Mouse (Mus musculus) heart, embryonic 16.5 days (tissue): ENCODE results near the gene Arap2. TPM values are rescaled to one million over a fixed set of nuclear protein-coding genes. Genes with fewer than 3 reads are reported as not detected.

Source experiments
- ATAC-seq: fragments of 200-750 bp; cut with Nextera tagmentation; replicated peaks from 2 replicates; pipeline ENCODE4 v1.8.0; 2017; ENCODE audit warnings: moderate number of reproducible peaks; ENCODE audit not compliant: insufficient read depth, low FRiP score; ENCODE audit errors: extremely low read depth
- H3K27ac ChIP-seq: fragments of 300-500 bp; sonication (generic); 2 replicates; pipeline ENCODE4 v1.5.1; 2014; ENCODE audit warnings: mild to moderate bottlenecking, low read length, control low read depth, moderate library complexity
- H3K27me3 ChIP-seq: fragments of 300-500 bp; sonication (generic); 2 replicates; pipeline ENCODE4 v1.6.1; 2014; ENCODE audit warnings: low read length, mixed read lengths; ENCODE audit not compliant: control insufficient read depth, insufficient read depth
- H3K36me3 ChIP-seq: fragments of 300-500 bp; sonication (generic); 2 replicates; pipeline ENCODE4 v1.6.1; 2014; ENCODE audit not compliant: control insufficient read depth, insufficient read depth
- H3K4me1 ChIP-seq: fragments of 300-500 bp; sonication (generic); 2 replicates; pipeline ENCODE4 v1.6.1; 2014; ENCODE audit warnings: low read length, mixed read lengths; ENCODE audit not compliant: control insufficient read depth, insufficient read depth
- H3K4me2 ChIP-seq: fragments of 300-500 bp; sonication (generic); 2 replicates; pipeline ENCODE4 v1.6.1; 2014; ENCODE audit warnings: low read depth, mild to moderate bottlenecking, control low read depth, low read length
- H3K4me3 ChIP-seq: fragments of 300-500 bp; sonication (generic); 2 replicates; pipeline ENCODE4 v1.5.1; 2014; ENCODE audit warnings: mild to moderate bottlenecking, control low read depth, low read length
- H3K9ac ChIP-seq: fragments of 300-500 bp; sonication (generic); 2 replicates; pipeline ENCODE4 v1.6.1; 2014; ENCODE audit warnings: low read length, control low read depth
- H3K9me3 ChIP-seq: fragments of 300-500 bp; sonication (generic); replicated peaks from 2 replicates; pipeline ENCODE4 v1.6.1; 2016; ENCODE audit warnings: low read length; ENCODE audit not compliant: control insufficient read depth
- WGBS: fragments of 180-500 bp; shearing (Covaris S2); extraction: QIAGEN DNeasy Blood & Tissue Kit; methylation state at CpG from one replicate; pipeline ENCODE4 v1.1.7; 2014; 5-methylcytosine and 5-hydroxymethylcytosine counted together
- polyA plus RNA-seq: library from polyadenylated mRNA; unstranded; fragments of >200 nt; fragmentation: Nextera tagmentation; extraction: Ambion mirVana; gene quantifications from 2 replicates; pipeline ENCODE4 v1.2.1, GENCODE M21; 2015

The Arap2 gene
- polyA plus RNA-seq, 1 experiment from 2014 or later, result 3.6 TPM

- H3K27ac ChIP-seq, result no peak overlapping the region
- ATAC-seq, result no peak
- no peaks in the 10 kb centered on the region for H3K27me3 ChIP-seq
- no peak overlapping the region for H3K4me2 ChIP-seq
- no peaks in the 10 kb centered on the region for H3K4me1 ChIP-seq
- H3K9me3 ChIP-seq, result no peaks in the 10 kb centered on the region
- no peak overlapping the region for H3K4me3 ChIP-seq
- no peak overlapping the region for H3K9ac ChIP-seq
- no peaks in the 10 kb centered on the region for H3K36me3 ChIP-seq
Observed at GRCm38 (mm10) chr5:62665329-62665728, 100.6 kb downstream of the Arap2 start.

DNA sequence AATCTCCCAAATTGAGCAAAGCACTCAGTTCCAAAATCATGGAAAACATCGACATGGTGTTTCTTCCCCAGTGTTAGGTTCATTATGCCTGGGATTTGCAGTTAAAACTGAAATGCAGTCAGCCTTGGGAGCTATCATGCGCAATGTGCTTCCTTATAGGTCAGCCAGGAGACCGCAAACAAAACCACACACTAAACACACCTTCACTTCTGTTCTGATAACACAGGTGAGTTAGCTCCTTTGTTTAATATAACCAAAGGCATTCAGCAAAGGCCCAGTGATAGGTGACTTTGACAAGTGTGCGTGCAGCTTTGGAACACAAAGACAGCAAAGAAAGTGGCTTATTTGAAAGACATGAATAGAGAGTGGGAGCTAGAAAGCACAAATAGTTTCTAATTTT is 101.1 kb downstream of the Arap2 start:
- H3K9me3 ChIP-seq, result no peaks in the 10 kb centered on the region
- no peak overlapping the region for H3K4me2 ChIP-seq
- no peaks in the 10 kb centered on the region for H3K27me3 ChIP-seq
- H3K4me3 ChIP-seq, result no peak overlapping the region
- no peak overlapping the region for H3K27ac ChIP-seq
- 86% methylated on average over 4 of the region's 4 CpGs for WGBS
- no peak overlapping the region for H3K9ac ChIP-seq
- H3K36me3 ChIP-seq, result no peaks in the 10 kb centered on the region
- H3K4me1 ChIP-seq, result no peaks in the 10 kb centered on the region
- ATAC-seq, result no peak

GRCm38 (mm10) chr5:62663206-62663605 is 102.8 kb downstream of the Arap2 start:
- ATAC-seq, result no peak
- Histone ChIP-seq H3K4me2 (no peak overlapping the region), H3K4me3 (no peak overlapping the region), H3K9me3 (no peaks in the 10 kb centered on the region), H3K4me1 (no peaks in the 10 kb centered on the region), H3K27ac (no peak overlapping the region), H3K9ac (no peak overlapping the region), H3K36me3 (no peaks in the 10 kb centered on the region), H3K27me3 (no peaks in the 10 kb centered on the region)
- 68% methylated on average over 1 of the region's 1 CpGs for WGBS

GRCm38 (mm10) chr5:62653924-62654323 is 112.0 kb downstream of the Arap2 start:
- Histone ChIP-seq H3K9ac (no peak overlapping the region), H3K4me1 (no peaks in the 10 kb centered on the region), H3K27me3 (no peaks in the 10 kb centered on the region), H3K27ac (no peak overlapping the region), H3K36me3 (no peaks in the 10 kb centered on the region), H3K4me2 (no peak overlapping the region), H3K9me3 (no peaks in the 10 kb centered on the region), H3K4me3 (no peak overlapping the region)
- WGBS, result 75% methylated on average over 5 of the region's 5 CpGs
- ATAC-seq, result no peak

DNA sequence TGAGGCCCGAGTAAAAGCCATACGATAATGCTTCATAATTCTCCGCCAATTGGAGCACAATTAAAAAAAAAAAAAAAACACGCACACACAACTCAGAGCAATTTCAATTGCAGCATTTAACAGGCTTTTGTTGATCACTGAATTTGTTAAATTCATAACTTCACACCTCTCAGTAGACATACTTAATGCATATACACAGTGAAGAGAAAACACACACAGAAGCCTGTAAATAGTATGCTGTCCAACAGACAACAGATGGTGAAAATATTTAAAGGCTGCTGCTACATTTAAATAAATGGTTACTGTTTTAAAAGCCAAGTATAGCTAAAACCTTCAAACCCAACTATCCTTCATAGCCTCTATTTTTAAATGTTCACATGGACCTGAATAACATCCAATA is 123.6 kb downstream of the Arap2 start:
- Histone ChIP-seq H3K4me2 (no peak overlapping the region), H3K4me1 (no peaks in the 10 kb centered on the region), H3K9me3 (no peaks in the 10 kb centered on the region), H3K27ac (no peak overlapping the region), H3K27me3 (no peaks in the 10 kb centered on the region), H3K9ac (no peak overlapping the region), H3K4me3 (no peak overlapping the region), H3K36me3 (no peaks in the 10 kb centered on the region)
- no peak for ATAC-seq
- 91% methylated on average over 4 of the region's 4 CpGs for WGBS

DNA sequence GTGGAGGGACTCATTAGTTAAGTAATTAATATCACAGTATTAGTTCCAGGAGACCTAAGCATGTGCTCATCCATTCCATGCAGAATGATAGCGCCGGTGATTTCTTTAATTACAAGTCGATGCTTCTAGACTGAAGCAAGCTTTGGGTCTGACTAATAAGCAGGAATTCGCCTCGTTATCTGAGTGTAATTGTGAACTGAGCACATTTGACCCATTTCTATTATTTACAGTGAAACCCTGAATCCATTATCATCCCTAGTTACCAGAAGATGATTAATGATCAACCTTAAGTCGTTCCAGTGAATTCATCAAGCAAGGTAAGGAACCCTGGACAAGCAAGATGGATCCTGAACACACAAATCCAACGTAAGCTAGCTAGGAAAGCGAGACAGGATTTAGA is 125.5 kb downstream of the Arap2 start:
- no peak overlapping the region for H3K4me3 ChIP-seq
- WGBS, result 80% methylated on average over 8 of the region's 8 CpGs
- H3K9me3 ChIP-seq, result no peaks in the 10 kb centered on the region
- no peaks in the 10 kb centered on the region for H3K4me1 ChIP-seq
- H3K4me2 ChIP-seq, result no peak overlapping the region
- no peak overlapping the region for H3K9ac ChIP-seq
- no peaks in the 10 kb centered on the region for H3K36me3 ChIP-seq
- H3K27me3 ChIP-seq, result no peaks in the 10 kb centered on the region
- ATAC-seq, result no peak
- no peak overlapping the region for H3K27ac ChIP-seq

DNA sequence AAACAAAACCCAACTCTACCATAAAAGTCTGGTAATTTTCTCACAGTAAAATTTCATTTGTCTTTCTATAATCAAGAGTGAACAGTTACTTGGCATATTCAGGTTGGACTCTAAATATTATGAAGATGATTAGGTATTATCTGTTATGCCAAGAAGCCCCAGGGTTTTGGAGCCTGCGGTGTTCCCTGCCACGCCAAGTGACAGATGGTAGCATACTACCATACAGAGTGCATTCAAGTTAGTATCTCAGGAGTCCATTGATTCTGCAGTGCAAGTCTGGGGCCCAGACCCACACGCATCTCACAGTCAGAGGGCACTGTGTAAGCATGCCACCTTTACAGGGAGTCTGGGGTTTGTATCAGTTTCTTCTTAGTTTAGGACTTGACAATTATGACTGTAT is 129.6 kb downstream of the Arap2 start:
- no peaks in the 10 kb centered on the region for H3K9me3 ChIP-seq
- ATAC-seq, result no peak
- no peaks in the 10 kb centered on the region for H3K36me3 ChIP-seq
- H3K4me1 ChIP-seq, result no peaks in the 10 kb centered on the region
- 91% methylated on average over 3 of the region's 3 CpGs for WGBS
- no peak overlapping the region for H3K9ac ChIP-seq
- no peak overlapping the region for H3K4me3 ChIP-seq
- no peak overlapping the region for H3K27ac ChIP-seq
- no peak overlapping the region for H3K4me2 ChIP-seq
- H3K27me3 ChIP-seq, result no peaks in the 10 kb centered on the region

DNA sequence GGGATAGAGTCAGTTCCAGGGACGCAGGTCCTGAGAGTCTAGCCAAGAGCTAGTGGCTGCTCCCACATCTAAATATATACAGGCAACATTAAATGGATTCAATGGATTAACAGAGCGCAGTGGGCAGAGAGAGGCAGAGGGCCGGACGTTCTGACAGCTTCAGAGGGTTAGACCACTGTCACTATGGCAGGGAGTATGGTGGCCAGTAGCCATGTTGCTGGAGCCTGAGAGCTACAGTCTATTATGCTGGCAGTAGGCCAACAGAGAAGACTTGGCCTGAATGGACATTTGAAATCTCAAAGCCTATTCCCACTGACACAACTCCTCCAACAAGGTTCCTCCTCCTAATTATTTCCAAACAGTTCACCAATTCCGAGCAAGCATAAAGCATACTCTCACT is 137.1 kb downstream of the Arap2 start:
- no peaks in the 10 kb centered on the region for H3K4me1 ChIP-seq
- H3K36me3 ChIP-seq, result no peaks in the 10 kb centered on the region
- H3K4me2 ChIP-seq, result no peak overlapping the region
- no peak overlapping the region for H3K27ac ChIP-seq
- no peaks in the 10 kb centered on the region for H3K27me3 ChIP-seq
- H3K4me3 ChIP-seq, result no peak overlapping the region
- H3K9me3 ChIP-seq, result no peaks in the 10 kb centered on the region
- ATAC-seq, result no peak
- 84% methylated on average over 5 of the region's 5 CpGs for WGBS
- no peak overlapping the region for H3K9ac ChIP-seq

GRCm38 (mm10) chr5:62622848-62623479 is 143.0 kb downstream of the Arap2 start:
- H3K27ac ChIP-seq, result no peak overlapping the region
- H3K4me3 ChIP-seq, result no peak overlapping the region
- H3K9ac ChIP-seq, result no peak overlapping the region
- no peak overlapping the region for H3K4me2 ChIP-seq
- no peaks in the 10 kb centered on the region for H3K36me3 ChIP-seq
- ATAC-seq, result no peak
- H3K27me3 ChIP-seq, result no peaks in the 10 kb centered on the region
- no peaks in the 10 kb centered on the region for H3K4me1 ChIP-seq
- 84% methylated on average over 11 of the region's 11 CpGs for WGBS
- no peaks in the 10 kb centered on the region for H3K9me3 ChIP-seq

- Histone ChIP-seq H3K4me1 (no peaks in the 10 kb centered on the region), H3K36me3 (no peaks in the 10 kb centered on the region), H3K4me3 (no peak overlapping the region), H3K27ac (no peak overlapping the region), H3K9me3 (no peaks in the 10 kb centered on the region), H3K27me3 (no peaks in the 10 kb centered on the region), H3K9ac (no peak overlapping the region), H3K4me2 (no peak overlapping the region)
- no peak for ATAC-seq
Observed at GRCm38 (mm10) chr5:62618286-62618685, 147.7 kb downstream of the Arap2 start.
